Mouse (Mus musculus) heart, adult 2 months (tissue): ENCODE data around the gene Cadm2.

Source experiments
- CTCF ChIP-seq: fragments of 200-600 bp; IDR thresholded peaks from 2 replicates; pipeline ENCODE4 v1.8.1; 2022; ENCODE audit warnings: antibody characterized with exemption, mild to moderate bottlenecking, moderate library complexity
- EP300 ChIP-seq: fragments of 200-500 bp; IDR thresholded peaks from 2 replicates; pipeline ENCODE4 v1.6.1; 2011; ENCODE audit warnings: low read depth, low read length, control low read depth; ENCODE audit not compliant: insufficient read depth
- POLR2A ChIP-seq: fragments of 200-500 bp; IDR thresholded peaks from 2 replicates; pipeline ENCODE4 v1.6.1; 2011; ENCODE audit warnings: mild to moderate bottlenecking, low read depth, low read length, control low read depth; ENCODE audit not compliant: insufficient read depth

DNA sequence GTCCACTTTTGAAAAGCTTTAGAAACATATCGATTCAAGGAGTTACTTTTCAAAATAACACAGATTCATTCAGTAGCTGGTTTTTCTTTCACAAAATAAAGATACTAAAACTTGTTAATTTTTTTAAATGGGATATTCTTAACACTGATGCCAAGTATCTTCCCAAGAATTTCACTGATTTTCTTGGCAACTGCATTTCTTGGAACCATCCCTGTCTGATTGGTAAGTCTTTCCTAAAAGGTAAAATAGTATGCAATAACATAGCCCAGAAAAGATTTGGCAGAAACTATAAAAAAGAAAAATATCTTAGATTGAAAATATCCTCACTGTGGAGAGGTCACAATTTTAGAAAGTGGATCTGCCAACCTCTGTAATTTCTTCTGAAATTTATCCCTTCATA, 95.8 kb downstream of the Cadm2 start:
- TF ChIP-seq EP300 = no peak
- no peak for TF ChIP-seq POLR2A
- no peak for TF ChIP-seq CTCF
